Mouse (Mus musculus): ENCODE data around the gene Efna5. TPM values are rescaled to one million over a fixed set of nuclear protein-coding genes. Genes with fewer than 3 reads are reported as not detected.

The Efna5 gene
- polyA plus RNA-seq, 1 experiment from 2014 or later: 17.3 TPM

DNA sequence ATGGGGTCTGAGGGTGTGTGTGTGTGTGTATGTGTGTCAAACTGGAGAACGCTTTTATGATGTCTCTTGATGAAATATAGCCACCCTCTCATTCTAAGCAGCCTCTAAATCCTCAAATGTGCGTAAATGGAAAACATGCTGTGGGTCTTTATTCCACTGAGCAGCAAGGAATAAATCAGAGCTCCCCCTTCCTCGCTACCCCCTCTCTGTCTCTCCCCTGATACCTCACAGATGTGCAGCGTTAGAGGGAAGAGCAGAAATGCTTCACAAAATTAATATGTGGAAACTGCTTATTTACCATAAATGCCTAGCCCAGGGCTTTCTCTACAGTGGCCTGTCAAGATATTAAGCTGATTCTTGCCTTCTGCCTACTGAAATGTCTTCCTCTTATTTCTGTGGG is 313.1 kb downstream of the Efna5 start:
- Histone ChIP-seq H3K27ac (no peak overlapping the region), H3K36me3 (ENCODE audit: insufficient read depth, low read length) (no peaks in the 10 kb centered on the region), H3K4me1 (replicated peaks; ENCODE audit: insufficient read depth, low read length) (no peaks in the 10 kb centered on the region), H3K9me3 (replicated peaks; ENCODE audit: low read length) (no peaks in the 10 kb centered on the region), H3K4me3 (replicated peaks; ENCODE audit: low read depth, low read length) (no peak overlapping the region), H3K27me3 (ENCODE audit: insufficient read depth, low read length) (no peaks in the 10 kb centered on the region), H3K4me2 (ENCODE audit: low read length) (no peak overlapping the region), H3K9ac (ENCODE audit: low read depth, low read length) (no peak overlapping the region)
- ATAC-seq (replicated peaks; ENCODE audit: low FRiP score, low read depth): no peak
- WGBS: 45% methylated on average over 4 of the region's 4 CpGs
- no peak for TF ChIP-seq CTCF (IDR thresholded peaks at IDR 0.05; ENCODE audit: low read depth)
- DNase-seq (ENCODE audit: low spot score): peak; percentile 24

DNA sequence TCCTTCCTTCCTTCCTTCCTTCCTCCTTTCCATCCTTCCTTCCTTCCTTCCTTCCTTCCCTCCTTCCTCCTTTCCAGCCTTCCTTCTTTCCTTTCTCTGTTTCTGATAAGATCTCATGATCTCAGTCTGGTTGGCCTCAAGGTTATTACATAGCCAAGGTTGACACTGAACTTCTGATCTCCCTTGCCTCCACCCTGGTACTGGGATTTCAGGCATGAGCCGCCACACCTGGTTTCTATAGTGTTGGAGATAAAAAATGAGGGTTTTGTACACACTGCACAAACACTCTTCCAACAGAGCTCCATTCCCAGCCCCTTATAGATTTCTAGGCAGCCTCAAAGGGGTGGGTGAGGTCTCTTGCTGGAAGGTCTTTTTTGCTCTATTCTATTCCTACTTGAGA is 315.5 kb downstream of the Efna5 start:
- ATAC-seq (replicated peaks; ENCODE audit: low FRiP score, low read depth): no peak
- Histone ChIP-seq H3K9ac (ENCODE audit: low read depth, low read length) (no peak overlapping the region), H3K4me1 (replicated peaks; ENCODE audit: insufficient read depth, low read length) (no peaks in the 10 kb centered on the region), H3K27ac (no peak overlapping the region), H3K4me2 (ENCODE audit: low read length) (no peak overlapping the region), H3K4me3 (replicated peaks; ENCODE audit: low read depth, low read length) (no peak overlapping the region), H3K36me3 (ENCODE audit: insufficient read depth, low read length) (no peaks in the 10 kb centered on the region), H3K9me3 (replicated peaks; ENCODE audit: low read length) (no peaks in the 10 kb centered on the region), H3K27me3 (ENCODE audit: insufficient read depth, low read length) (no peaks in the 10 kb centered on the region)
- WGBS: 91% methylated on average over 1 of the region's 1 CpGs
- DNase-seq (ENCODE audit: low spot score): no peak
- no peak for TF ChIP-seq CTCF (IDR thresholded peaks at IDR 0.05; ENCODE audit: low read depth)

DNA sequence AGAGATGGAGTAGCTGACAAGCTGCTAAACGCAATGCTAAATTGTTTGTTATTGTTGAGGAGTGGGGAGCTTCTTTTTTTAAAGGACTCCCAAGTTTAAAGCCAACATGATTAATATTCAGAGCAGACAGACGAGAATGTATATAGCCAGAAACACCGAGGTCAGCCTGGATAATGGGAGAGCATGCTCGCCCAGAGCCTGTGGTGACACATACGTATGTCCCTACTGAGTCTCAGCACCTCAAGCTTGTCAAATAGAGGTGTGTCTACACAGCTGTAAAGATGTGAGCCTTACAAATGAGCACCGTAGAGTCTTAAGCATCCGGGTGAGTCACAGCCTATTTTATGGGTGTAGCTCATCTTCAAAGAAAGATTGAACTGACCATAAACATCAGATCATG is 318.7 kb downstream of the Efna5 start:
- Histone ChIP-seq H3K4me3 (replicated peaks; ENCODE audit: low read depth, low read length) (no peak overlapping the region), H3K9me3 (replicated peaks; ENCODE audit: low read length) (no peaks in the 10 kb centered on the region), H3K27me3 (ENCODE audit: insufficient read depth, low read length) (no peaks in the 10 kb centered on the region), H3K36me3 (ENCODE audit: insufficient read depth, low read length) (no peaks in the 10 kb centered on the region), H3K9ac (ENCODE audit: low read depth, low read length) (no peak overlapping the region), H3K4me1 (replicated peaks; ENCODE audit: insufficient read depth, low read length) (no peaks in the 10 kb centered on the region), H3K27ac (no peak overlapping the region), H3K4me2 (ENCODE audit: low read length) (no peak overlapping the region)
- DNase-seq (ENCODE audit: low spot score): no peak
- WGBS: 59% methylated on average over 7 of the region's 7 CpGs
- no peak for ATAC-seq (replicated peaks; ENCODE audit: low FRiP score, low read depth)
- no peak for TF ChIP-seq CTCF (IDR thresholded peaks at IDR 0.05; ENCODE audit: low read depth)

DNA sequence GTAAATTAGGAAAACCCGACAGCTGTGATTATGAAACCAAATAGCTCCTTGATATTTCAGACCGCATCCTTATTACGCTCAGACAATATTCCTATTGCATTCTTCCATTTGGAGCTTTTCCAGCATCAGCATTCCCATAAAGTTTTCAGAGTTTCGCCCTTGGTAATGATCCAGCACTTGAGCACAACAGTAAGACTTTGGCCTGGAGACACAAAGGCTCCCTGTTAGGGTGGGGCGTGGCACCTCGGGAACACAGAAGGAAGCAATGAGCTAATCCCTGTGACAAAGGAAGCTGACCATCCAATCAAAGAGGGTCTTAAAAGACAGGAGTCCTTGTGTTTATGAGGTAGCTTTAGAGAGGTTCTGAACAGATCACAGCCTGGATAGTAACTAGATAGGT is 323.9 kb downstream of the Efna5 start:
- no peak for TF ChIP-seq CTCF (IDR thresholded peaks at IDR 0.05; ENCODE audit: low read depth)
- 73% methylated on average over 6 of the region's 6 CpGs for WGBS
- H3K27ac ChIP-seq: no peak overlapping the region

More for the DNA sequence above, 323.9 kb downstream of the Efna5 start:
- Histone ChIP-seq H3K27me3 (ENCODE audit: insufficient read depth, low read length) (no peaks in the 10 kb centered on the region), H3K4me3 (replicated peaks; ENCODE audit: low read depth, low read length) (no peak overlapping the region), H3K4me1 (replicated peaks; ENCODE audit: insufficient read depth, low read length) (no peaks in the 10 kb centered on the region), H3K9ac (ENCODE audit: low read depth, low read length) (no peak overlapping the region), H3K36me3 (ENCODE audit: insufficient read depth, low read length) (no peaks in the 10 kb centered on the region), H3K9me3 (replicated peaks; ENCODE audit: low read length) (no peaks in the 10 kb centered on the region), H3K4me2 (ENCODE audit: low read length) (no peak overlapping the region)
- ATAC-seq (replicated peaks; ENCODE audit: low FRiP score, low read depth): no peak
- DNase-seq (ENCODE audit: low spot score): no peak

All from kidney, postnatal 0 days (tissue).